Mouse (Mus musculus) spleen, adult 2 months (tissue): ENCODE data around the gene Gga1. TPM values are rescaled to one million over a fixed set of nuclear protein-coding genes. Genes with fewer than 3 reads are reported as not detected.
A peak's percentile ranks its signal among the peaks of the same experiment; 100 is the strongest.

Experiments
- DNase-seq, 2 experiments: peaks; one replicate each; pipeline versions ENCODE4 v3.0.0 to v3.0.0-alpha.2; 2012 to 2021; ENCODE audit warnings: low spot score in 2 of 2, low read depth in 1 of 2
- H3K27ac ChIP-seq: fragments of 200-500 bp; 2 replicates; pipeline ENCODE4 v1.5.1; 2012; ENCODE audit warnings: low read length, inconsistent platforms; ENCODE audit not compliant: insufficient read depth
- H3K27me3 ChIP-seq: fragments of 200-500 bp; 2 replicates; pipeline ENCODE4 v1.6.1; 2012; ENCODE audit warnings: mild to moderate bottlenecking, moderate library complexity, low read length, inconsistent platforms; ENCODE audit not compliant: control insufficient read depth, insufficient read depth
- H3K36me3 ChIP-seq: fragments of 200-500 bp; 2 replicates; pipeline ENCODE4 v1.6.1; 2012; ENCODE audit warnings: mild to moderate bottlenecking, low read length, inconsistent platforms; ENCODE audit not compliant: control insufficient read depth, insufficient read depth
- H3K4me1 ChIP-seq: fragments of 200-500 bp; 2 replicates; pipeline ENCODE4 v1.6.1; 2011; ENCODE audit warnings: inconsistent platforms; ENCODE audit not compliant: control insufficient read depth, insufficient read depth, insufficient read length
- H3K4me3 ChIP-seq: fragments of 200-500 bp; 2 replicates; pipeline ENCODE4 v1.5.1; 2011; ENCODE audit warnings: mild to moderate bottlenecking, inconsistent platforms; ENCODE audit not compliant: insufficient read depth, insufficient read length; ENCODE audit errors: extremely low read depth
- CTCF ChIP-seq: fragments of 200-500 bp; IDR thresholded peaks from 2 replicates; pipeline ENCODE4 v1.5.1; 2011; ENCODE audit warnings: mild to moderate bottlenecking, inconsistent platforms; ENCODE audit not compliant: insufficient read depth, insufficient read length, insufficient replicate concordance; ENCODE audit errors: extremely low read depth
- POLR2A ChIP-seq: fragments of 200-500 bp; IDR thresholded peaks from 2 replicates; pipeline ENCODE4 v1.6.1; 2011; ENCODE audit warnings: low read depth, low read length, inconsistent platforms
- WGBS: fragments of 180-500 bp; shearing (Covaris S2); methylation state at CpG from one replicate; pipeline ENCODE4 v1.1.7; 2018; 5-methylcytosine and 5-hydroxymethylcytosine counted together
- polyA plus RNA-seq: library from polyadenylated mRNA; depleted of rRNA; stranded (reverse); fragments of >200 nt; gene quantifications from 2 replicates; pipeline ENCODE4 v1.2.3, GENCODE M21; 2012; rRNA removed

Gene Gga1
- 70.2 and 89.3 TPM in 2 replicates for polyA plus RNA-seq

- TF ChIP-seq CTCF, result no peak
- TF ChIP-seq POLR2A, result peak; percentile 62
Measured at GRCm38 (mm10) chr15:78876991-78877809, at the start of gene Gga1. TSS of gene Gga1 (plus strand) at chr15:78877190.

GRCm38 (mm10) chr15:78828315-78828714 is 48.7 kb upstream of the Gga1 start:
- 17% methylated on average over 5 of the region's 5 CpGs for WGBS
- no peak for DNase-seq
- Histone ChIP-seq H3K36me3 (no peaks in the 10 kb centered on the region), H3K4me1 (peaks cover 6% of the 10 kb centered on the region; the same call in 1 of the 2 replicates), H3K4me3 (no peak overlapping the region), H3K27ac (no peak overlapping the region), H3K27me3 (no peaks in the 10 kb centered on the region)
- TF ChIP-seq POLR2A (no peak), CTCF (no peak)

More at GRCm38 (mm10) chr15:78876991-78877809, at the start of gene Gga1:
- Histone ChIP-seq H3K27me3 (no peaks in the 10 kb centered on the region), H3K4me1 (peaks cover 12% of the 10 kb centered on the region; the same call in 1 of the 2 replicates), H3K4me3 (peak within 1 kb of the TSS; percentile 78), H3K27ac (peak within 1 kb of the TSS; percentile 99), H3K36me3 (peaks cover 6% of the 10 kb centered on the region)
- under 1% methylated on average over 71 of the region's 95 CpGs for WGBS
- DNase-seq, result peak; percentile 88 to 97

- DNase-seq, result no peak
- 82% methylated on average over 1 of the region's 1 CpGs for WGBS
- no peaks in the 10 kb centered on the region for H3K27me3 ChIP-seq
- no peak overlapping the region for H3K4me3 ChIP-seq
- no peak for TF ChIP-seq POLR2A
- TF ChIP-seq CTCF, result no peak
- H3K27ac ChIP-seq, result no peak overlapping the region
- H3K4me1 ChIP-seq, result peaks cover 6% of the 10 kb centered on the region; the same call in 1 of the 2 replicates
- H3K36me3 ChIP-seq, result no peaks in the 10 kb centered on the region
Measured at GRCm38 (mm10) chr15:78829636-78830035, 47.4 kb upstream of the Gga1 start.

GRCm38 (mm10) chr15:78830742-78831719 is 46.0 kb upstream of the Gga1 start:
- 85% methylated on average over 10 of the region's 10 CpGs for WGBS
- DNase-seq, result no peak
- Histone ChIP-seq H3K4me3 (no peak overlapping the region), H3K4me1 (peaks cover 11% of the 10 kb centered on the region; the same call in 1 of the 2 replicates), H3K27me3 (no peaks in the 10 kb centered on the region), H3K27ac (no peak overlapping the region), H3K36me3 (no peaks in the 10 kb centered on the region)
- TF ChIP-seq POLR2A, result no peak
- TF ChIP-seq CTCF, result no peak

- Histone ChIP-seq H3K4me3 (no peak overlapping the region), H3K4me1 (peaks cover 10% of the 10 kb centered on the region; the same call in 1 of the 2 replicates), H3K36me3 (no peaks in the 10 kb centered on the region), H3K27ac (peak overlapping the region; percentile 22; the same call in 1 of the 2 replicates), H3K27me3 (no peaks in the 10 kb centered on the region)
- no peak for TF ChIP-seq POLR2A
- no peak for TF ChIP-seq CTCF
- WGBS, result 87% methylated on average over 18 of the region's 19 CpGs
- DNase-seq, result no peak
Measured at GRCm38 (mm10) chr15:78831720-78832657, 45.0 kb upstream of the Gga1 start.
